Mouse (Mus musculus): ENCODE data around the gene Tjp3.

Gene Tjp3

GRCm38 (mm10) chr10:81291511-81292104 is at the start of gene Tjp3:
TSS of gene Tjp3 (minus strand) at chr10:81291581.
- DNase-seq: no peak

DNA sequence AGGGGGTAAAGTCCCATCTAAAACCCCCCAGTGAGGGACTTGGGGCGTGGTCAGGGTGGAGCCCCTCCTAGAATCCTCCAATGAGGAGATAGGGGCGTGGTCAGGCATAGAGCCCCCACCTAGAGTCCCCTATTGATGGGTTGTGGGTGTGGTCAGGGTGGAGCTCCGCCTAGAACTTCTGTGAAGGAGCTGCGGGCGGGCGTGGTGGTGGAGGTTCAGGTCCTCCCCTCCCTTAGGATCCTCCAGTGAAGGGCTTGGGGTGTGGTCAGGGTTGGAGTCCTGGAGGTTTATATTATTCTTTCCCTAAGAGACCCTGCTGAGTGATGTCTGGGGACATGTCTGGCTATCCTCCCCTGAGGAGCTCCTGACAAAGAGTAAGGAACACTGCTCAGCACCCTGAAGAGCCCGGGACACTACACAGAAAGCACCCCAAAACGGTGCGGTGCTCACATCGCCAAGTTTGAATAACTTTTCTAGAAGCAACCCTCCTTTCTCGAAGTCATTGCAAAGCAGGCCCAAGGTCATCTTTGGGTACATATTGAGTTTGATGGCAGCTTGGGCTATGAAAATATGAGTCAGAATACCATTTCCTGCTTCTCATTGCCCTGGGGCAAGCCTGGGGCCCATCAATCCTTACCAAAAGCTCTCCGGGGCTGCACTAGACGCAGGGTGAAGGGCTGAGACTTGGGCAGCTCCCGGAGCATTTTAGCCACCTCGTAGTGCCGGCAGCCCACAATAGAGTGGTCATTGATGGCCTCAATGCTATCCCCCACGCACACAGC is 49.4 kb upstream of the Tjp3 start:
- DNase-seq: no peak

DNA sequence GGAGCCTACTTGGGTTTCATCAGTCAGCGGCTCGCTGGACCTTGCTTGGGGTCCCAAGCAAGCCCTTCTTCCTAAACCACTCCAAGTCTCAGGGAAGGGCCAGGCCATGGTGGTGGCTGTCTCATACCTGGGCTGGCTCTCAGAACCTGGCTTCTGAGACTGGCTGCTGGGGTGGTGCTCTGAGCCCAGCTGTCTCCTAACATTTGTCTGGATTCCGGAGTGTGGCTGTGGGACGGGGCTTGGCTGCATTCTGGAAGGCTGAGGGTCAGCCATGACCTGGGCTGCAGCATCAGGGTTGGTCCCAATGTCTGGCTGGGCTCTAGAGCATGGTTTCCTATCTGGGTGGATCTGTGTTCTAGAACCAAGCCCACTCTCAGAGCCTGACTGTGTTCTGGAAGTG is 45.2 kb upstream of the Tjp3 start:
- no peak for DNase-seq

- no peak for DNase-seq
These were observed 44.3 kb upstream of the Tjp3 start for GRCm38 (mm10) chr10:81335393-81336340.

GRCm38 (mm10) chr10:81334324-81334723 is 42.9 kb upstream of the Tjp3 start:
- DNase-seq: no peak

- DNase-seq: no peak
These were observed 40.9 kb upstream of the Tjp3 start for GRCm38 (mm10) chr10:81332277-81332676.

DNA sequence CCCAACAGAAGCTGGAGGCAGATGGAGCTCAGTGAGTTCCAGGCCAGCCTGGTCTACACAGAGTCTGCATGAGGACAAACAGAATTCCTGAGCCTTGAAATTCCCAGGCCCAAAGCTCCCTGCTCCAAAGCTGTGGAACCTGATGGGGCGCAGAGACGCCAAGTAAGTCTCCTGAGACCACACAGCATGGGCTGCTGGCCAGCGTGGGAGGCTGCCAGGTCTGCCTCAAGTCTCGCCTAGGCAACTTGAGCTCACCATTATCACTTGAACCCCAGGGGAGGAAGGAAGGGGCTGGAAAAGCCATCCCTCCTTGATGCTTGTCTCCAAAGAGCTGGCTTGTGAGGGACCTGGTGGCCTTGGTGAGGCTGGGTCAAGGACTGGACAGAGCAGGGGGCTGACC is 38.6 kb upstream of the Tjp3 start:
- DNase-seq: no peak

DNA sequence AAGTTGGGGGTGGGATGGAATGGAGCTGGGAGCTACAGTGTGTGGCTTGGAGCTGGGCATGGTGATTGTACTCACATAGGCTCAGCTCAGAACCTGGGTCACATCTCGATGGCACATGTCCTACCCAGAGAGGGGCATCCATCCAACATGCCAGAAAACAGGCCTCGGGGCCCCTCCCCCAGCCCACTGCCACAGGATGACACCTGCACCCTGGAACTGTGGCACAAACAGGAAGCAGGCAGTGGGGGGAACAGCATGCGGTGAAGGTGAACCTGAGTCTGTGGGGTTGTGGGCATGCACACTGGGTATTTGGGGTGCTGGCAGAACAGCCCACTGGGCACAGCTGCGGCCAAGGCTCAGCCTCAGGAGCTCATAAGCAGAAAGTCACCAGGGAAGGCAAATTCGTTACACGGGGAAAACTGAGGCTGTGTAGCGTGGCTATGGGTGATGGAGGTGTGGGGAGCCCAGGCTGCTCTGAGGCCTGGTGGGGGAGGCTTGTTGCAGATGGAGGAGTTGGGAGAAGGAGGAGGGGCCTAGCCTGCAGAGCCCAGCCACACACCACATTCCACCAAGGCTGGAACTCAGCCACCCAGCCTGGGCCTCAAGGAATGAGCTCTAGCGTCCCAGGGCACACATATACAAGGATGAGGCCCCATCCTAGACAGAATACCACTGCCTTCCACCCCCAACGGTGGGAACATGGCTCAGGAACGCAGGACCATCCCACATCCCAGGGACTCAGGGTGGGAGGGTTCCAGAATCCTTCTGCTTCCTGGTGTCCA is 38.0 kb upstream of the Tjp3 start:
- no peak for DNase-seq

- peak; percentile 67 to 75 for DNase-seq
These were observed 37.0 kb upstream of the Tjp3 start, which contains the start of gene Tbxa2r for GRCm38 (mm10) chr10:81328386-81328785. TSS of gene Tbxa2r (plus strand) at chr10:81328731.

DNA sequence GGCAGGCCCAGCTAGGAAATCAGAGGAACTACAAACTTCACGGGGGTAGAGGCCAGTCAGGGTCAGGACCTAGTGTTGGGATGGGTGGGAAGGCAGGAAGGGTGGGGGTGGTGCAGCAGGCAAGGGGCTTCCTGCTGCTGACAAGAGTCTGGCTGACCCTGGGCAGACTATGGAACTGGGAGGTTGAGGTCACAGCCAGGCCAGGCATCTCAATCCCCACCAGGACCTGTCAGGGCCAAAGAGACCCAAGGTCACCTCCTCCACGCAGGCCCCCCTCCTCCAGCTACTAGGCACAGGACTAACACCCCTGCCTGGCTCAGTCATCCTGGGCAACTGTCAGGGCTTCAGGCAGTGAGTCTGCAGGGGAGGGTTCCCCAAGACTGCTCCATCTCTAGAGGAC is 36.6 kb upstream of the Tjp3 start:
- DNase-seq: peak in 1 of 2 experiments; percentile 47

DNA sequence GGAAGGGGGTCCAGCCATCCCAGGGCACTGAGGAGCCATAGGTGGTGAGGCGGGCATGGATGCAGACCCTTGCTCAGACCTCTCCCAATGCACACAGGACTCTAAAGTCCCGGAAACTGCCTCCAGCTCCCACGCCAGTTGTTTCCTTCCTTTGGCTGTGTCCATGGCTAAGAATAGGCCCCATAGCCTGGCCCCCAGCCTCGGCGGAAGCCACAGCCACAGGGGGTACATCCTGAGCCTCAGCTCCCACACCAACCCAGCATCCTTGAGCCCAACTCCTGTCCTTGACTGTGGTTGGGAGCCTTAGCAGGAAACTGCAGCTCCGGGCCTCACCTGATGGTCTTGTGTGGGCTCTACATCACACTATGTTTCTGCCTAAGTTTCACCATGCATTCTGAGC is 35.5 kb upstream of the Tjp3 start:
- peak in 1 of 2 experiments; percentile 50 for DNase-seq

GRCm38 (mm10) chr10:81325781-81326180 is 34.4 kb upstream of the Tjp3 start:
- DNase-seq: no peak

DNA sequence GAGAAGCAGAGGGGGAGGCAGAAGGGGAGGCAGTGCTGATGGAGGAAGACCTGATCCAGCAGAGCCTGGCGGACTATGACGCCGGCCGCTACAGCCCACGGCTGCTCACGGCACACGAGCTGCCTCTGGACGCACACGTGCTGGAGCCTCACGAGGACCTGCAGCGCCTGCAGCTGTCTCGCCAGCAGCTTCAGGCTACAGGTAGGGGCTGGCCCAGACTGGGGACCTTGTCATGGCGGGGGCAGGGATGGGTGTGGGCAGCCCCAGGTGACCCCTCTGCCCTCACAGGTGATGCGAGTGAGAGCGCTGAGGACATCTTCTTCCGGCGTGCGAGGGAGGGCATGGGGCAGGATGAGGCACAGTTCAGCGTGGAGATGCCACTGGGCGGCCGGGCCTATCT is 33.8 kb upstream of the Tjp3 start:
- no peak for DNase-seq

GRCm38 (mm10) chr10:81323791-81324530 is 32.6 kb upstream of the Tjp3 start:
- no peak for DNase-seq

- no peak for DNase-seq
These were observed 31.9 kb upstream of the Tjp3 start for GRCm38 (mm10) chr10:81323141-81323775.

GRCm38 (mm10) chr10:81322444-81322843 is 31.1 kb upstream of the Tjp3 start:
- no peak for DNase-seq

DNA sequence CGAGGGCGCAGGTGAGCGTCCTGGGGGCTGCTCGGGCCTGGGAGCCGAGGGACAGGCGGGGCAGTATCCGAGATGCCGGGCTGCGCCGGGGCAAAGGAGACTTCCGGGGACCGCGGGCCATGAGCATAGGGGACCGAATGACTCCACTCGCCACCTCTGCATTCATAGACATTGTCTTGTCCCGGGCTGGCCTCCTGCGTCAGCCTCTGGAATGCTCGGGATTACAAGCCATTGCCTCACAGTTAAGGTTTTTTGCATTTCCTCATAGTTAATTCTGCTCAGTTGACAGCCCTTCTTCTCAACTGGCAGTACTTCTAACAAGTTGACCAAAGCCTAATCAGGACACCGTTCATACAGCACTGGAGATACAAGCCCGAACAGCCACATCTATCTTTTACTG is 30.1 kb upstream of the Tjp3 start:
- no peak for DNase-seq

DNA sequence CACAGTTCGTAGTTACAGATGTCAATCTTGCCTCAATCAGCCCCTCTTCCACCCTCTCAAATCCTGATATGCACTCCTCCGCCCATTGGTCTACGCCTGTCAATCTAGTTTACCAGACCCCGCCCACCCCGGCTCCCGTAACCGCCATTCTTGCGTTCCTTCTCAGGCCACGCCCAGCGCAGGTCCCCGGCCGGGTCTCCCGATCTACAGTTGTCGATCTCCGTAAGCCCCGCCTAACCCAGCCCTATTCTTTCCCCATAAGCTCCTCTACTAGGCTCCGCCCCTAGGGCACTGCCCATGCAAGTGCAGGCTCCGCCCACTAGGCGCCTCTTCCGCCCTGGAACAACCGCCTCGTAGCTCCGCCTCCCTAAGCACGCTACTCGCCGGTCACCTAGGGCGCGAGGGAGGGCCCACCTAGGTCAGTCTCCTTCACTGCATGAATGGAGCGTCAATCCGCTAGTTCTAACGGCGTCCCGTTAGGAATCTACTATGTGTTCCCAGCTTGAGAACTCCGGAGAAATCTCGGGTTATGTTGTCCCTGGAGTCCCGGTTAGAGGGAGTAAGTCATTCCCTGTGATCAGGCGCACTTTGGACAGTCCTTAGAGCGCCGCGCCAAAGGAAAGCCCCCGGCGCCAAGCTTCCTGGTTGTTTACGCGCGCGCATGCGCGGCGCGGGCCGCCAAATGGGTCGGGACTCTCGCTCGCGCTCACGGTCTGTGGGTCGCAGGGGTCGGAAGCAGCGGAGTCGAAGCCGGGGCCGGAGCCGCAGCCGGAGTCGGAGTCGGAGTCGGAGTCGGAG is 29.4 kb upstream of the Tjp3 start, which contains the start of gene Cactin:
Gene Cactin (plus strand): TSS at position 554 of the 798 bp plus-strand sequence.
- DNase-seq: peak; percentile 100

DNA sequence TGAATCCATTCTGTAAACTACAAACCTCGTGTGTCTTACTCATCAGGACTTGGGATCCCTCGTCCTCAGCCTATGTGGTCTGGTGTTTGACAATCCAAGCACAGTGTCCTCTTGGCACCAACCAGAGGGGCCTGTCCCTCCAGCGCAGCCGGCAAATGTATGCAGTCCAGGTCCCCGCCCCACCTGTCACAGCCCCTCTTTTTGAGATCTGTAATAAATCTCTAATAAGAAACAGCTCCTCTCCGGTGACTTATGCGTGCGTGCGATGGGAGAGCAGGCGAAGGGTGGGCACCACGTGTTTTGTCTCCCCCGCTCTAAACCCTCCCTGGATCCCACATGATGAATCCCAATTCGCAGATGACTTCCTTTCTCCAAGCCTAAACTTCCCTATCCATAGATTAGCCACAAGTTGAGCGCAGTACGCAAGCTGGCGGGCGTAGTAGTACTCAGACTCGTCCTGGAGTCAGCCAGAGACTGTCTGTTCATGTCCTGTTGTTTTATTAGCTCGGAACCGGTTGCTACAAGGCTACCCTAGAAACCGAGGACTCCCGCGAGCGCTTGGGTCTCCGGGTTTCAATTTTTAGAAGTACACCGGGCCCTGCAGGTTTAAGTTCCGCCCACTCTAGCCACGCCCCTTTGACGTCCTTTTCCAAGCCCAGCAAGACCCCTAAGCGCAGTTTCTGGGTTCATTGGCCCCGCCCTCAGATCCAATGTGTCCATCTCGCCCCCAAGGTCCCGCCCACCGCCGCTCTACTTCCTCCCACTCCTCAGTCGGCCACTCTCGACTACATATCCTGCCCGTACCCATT is 28.6 kb upstream of the Tjp3 start:
- DNase-seq: no peak
